Mouse (Mus musculus): ENCODE data around the gene 6030445D17Rik. TPM values are rescaled to one million over a fixed set of nuclear protein-coding genes. Genes with fewer than 3 reads are reported as not detected.

6030445D17Rik gene
- polyA plus RNA-seq, 1 experiment from 2014 or later, result 0.12 TPM

GRCm38 (mm10) chr4:136441354-136442043 lies 20.6 kb upstream of the 6030445D17Rik start:
- Histone ChIP-seq H3K27me3 (no peaks in the 10 kb centered on the region), H3K9ac (no peak overlapping the region), H3K36me3 (no peaks in the 10 kb centered on the region), H3K9me3 (replicated peaks) (no peaks in the 10 kb centered on the region), H3K4me1 (no peaks in the 10 kb centered on the region), H3K4me2 (replicated peaks) (no peak overlapping the region), H3K27ac (no peak overlapping the region), H3K4me3 (no peak overlapping the region)
- ATAC-seq (ENCODE audit: low FRiP score), result no peak
- WGBS, result 59% methylated on average over 15 of the region's 15 CpGs

GRCm38 (mm10) chr4:136444561-136444960 lies 17.5 kb upstream of the 6030445D17Rik start:
- 71% methylated on average over 4 of the region's 4 CpGs for WGBS

GRCm38 (mm10) chr4:136449795-136450194 lies 12.3 kb upstream of the 6030445D17Rik start:
- H3K4me2 ChIP-seq (replicated peaks), result no peak overlapping the region
- H3K36me3 ChIP-seq, result no peaks in the 10 kb centered on the region
- no peaks in the 10 kb centered on the region for H3K9me3 ChIP-seq (replicated peaks)
- ATAC-seq (ENCODE audit: low FRiP score), result no peak
- H3K4me1 ChIP-seq, result peaks cover 7% of the 10 kb centered on the region; the same call in 1 of the 2 replicates
- no peak overlapping the region for H3K9ac ChIP-seq
- H3K27me3 ChIP-seq, result no peaks in the 10 kb centered on the region
- WGBS, result 90% methylated on average over 5 of the region's 5 CpGs
- H3K27ac ChIP-seq, result no peak overlapping the region
- no peak overlapping the region for H3K4me3 ChIP-seq

More at GRCm38 (mm10) chr4:136444561-136444960, 17.5 kb upstream of the 6030445D17Rik start:
- no peak overlapping the region for H3K4me2 ChIP-seq (replicated peaks)
- no peaks in the 10 kb centered on the region for H3K9me3 ChIP-seq (replicated peaks)
- no peaks in the 10 kb centered on the region for H3K36me3 ChIP-seq
- no peaks in the 10 kb centered on the region for H3K27me3 ChIP-seq
- H3K4me3 ChIP-seq, result no peak overlapping the region
- H3K9ac ChIP-seq, result no peak overlapping the region
- no peaks in the 10 kb centered on the region for H3K4me1 ChIP-seq
- no peak for ATAC-seq (ENCODE audit: low FRiP score)
- H3K27ac ChIP-seq, result no peak overlapping the region

- Histone ChIP-seq H3K9ac (no peak overlapping the region), H3K27ac (no peak overlapping the region), H3K9me3 (replicated peaks) (no peaks in the 10 kb centered on the region), H3K27me3 (no peaks in the 10 kb centered on the region), H3K36me3 (no peaks in the 10 kb centered on the region), H3K4me1 (peaks cover 10% of the 10 kb centered on the region; the same call in 1 of the 2 replicates), H3K4me3 (no peak overlapping the region), H3K4me2 (replicated peaks) (no peak overlapping the region)
- ATAC-seq (ENCODE audit: low FRiP score), result no peak
- 83% methylated on average over 4 of the region's 4 CpGs for WGBS
These were observed 11.8 kb upstream of the 6030445D17Rik start for GRCm38 (mm10) chr4:136450271-136450670.

GRCm38 (mm10) chr4:136451564-136451963 lies 10.5 kb upstream of the 6030445D17Rik start:
- H3K9me3 ChIP-seq (replicated peaks), result no peaks in the 10 kb centered on the region
- no peak overlapping the region for H3K4me2 ChIP-seq (replicated peaks)
- WGBS, result 22% methylated on average over 6 of the region's 6 CpGs
- H3K4me3 ChIP-seq, result no peak overlapping the region
- H3K4me1 ChIP-seq, result peaks cover 10% of the 10 kb centered on the region; the same call in 1 of the 2 replicates
- H3K9ac ChIP-seq, result no peak overlapping the region
- peak; percentile 48; the same call in 1 of the 2 replicates for ATAC-seq (ENCODE audit: low FRiP score)
- H3K27me3 ChIP-seq, result no peaks in the 10 kb centered on the region
- no peaks in the 10 kb centered on the region for H3K36me3 ChIP-seq
- no peak overlapping the region for H3K27ac ChIP-seq

- no peak overlapping the region for H3K27ac ChIP-seq
- no peaks in the 10 kb centered on the region for H3K9me3 ChIP-seq (replicated peaks)
- H3K9ac ChIP-seq, result no peak overlapping the region
- ATAC-seq (ENCODE audit: low FRiP score), result no peak
- H3K4me2 ChIP-seq (replicated peaks), result no peak overlapping the region
- 70% methylated on average over 3 of the region's 3 CpGs for WGBS
- H3K4me1 ChIP-seq, result peaks cover 10% of the 10 kb centered on the region; the same call in 1 of the 2 replicates
- no peaks in the 10 kb centered on the region for H3K36me3 ChIP-seq
- H3K4me3 ChIP-seq, result no peak overlapping the region
- no peaks in the 10 kb centered on the region for H3K27me3 ChIP-seq
These were observed 9.8 kb upstream of the 6030445D17Rik start for GRCm38 (mm10) chr4:136452286-136452685.

GRCm38 (mm10) chr4:136452792-136453191 lies 9.3 kb upstream of the 6030445D17Rik start:
- no peak for ATAC-seq (ENCODE audit: low FRiP score)
- H3K27ac ChIP-seq, result no peak overlapping the region
- H3K4me2 ChIP-seq (replicated peaks), result no peak overlapping the region
- H3K36me3 ChIP-seq, result no peaks in the 10 kb centered on the region
- H3K4me1 ChIP-seq, result peaks cover 10% of the 10 kb centered on the region; the same call in 1 of the 2 replicates
- no peaks in the 10 kb centered on the region for H3K27me3 ChIP-seq
- H3K9ac ChIP-seq, result no peak overlapping the region
- H3K4me3 ChIP-seq, result no peak overlapping the region
- 76% methylated on average over 5 of the region's 5 CpGs for WGBS
- no peaks in the 10 kb centered on the region for H3K9me3 ChIP-seq (replicated peaks)

- ATAC-seq (ENCODE audit: low FRiP score), result no peak
- no peak overlapping the region for H3K27ac ChIP-seq
- peaks cover 10% of the 10 kb centered on the region; the same call in 1 of the 2 replicates for H3K4me1 ChIP-seq
- H3K27me3 ChIP-seq, result 0 out of 2 replicates have a peak, but pooled peaks cover 5% of the 10 kb centered on the region
- H3K4me3 ChIP-seq, result no peak overlapping the region
- H3K36me3 ChIP-seq, result no peaks in the 10 kb centered on the region
- H3K9me3 ChIP-seq (replicated peaks), result no peaks in the 10 kb centered on the region
- H3K9ac ChIP-seq, result no peak overlapping the region
- no peak overlapping the region; the same call in 1 of the 2 replicates for H3K4me2 ChIP-seq (replicated peaks)
- 9% methylated on average over 10 of the region's 10 CpGs for WGBS
These were observed 7.2 kb upstream of the 6030445D17Rik start for GRCm38 (mm10) chr4:136454850-136455260.

- H3K27ac ChIP-seq, result no peak overlapping the region
- no peak overlapping the region for H3K9ac ChIP-seq
- H3K36me3 ChIP-seq, result no peaks in the 10 kb centered on the region
- ATAC-seq (ENCODE audit: low FRiP score), result no peak
- H3K27me3 ChIP-seq, result peaks cover 14% of the 10 kb centered on the region
- peaks cover 8% of the 10 kb centered on the region; the same call in 1 of the 2 replicates for H3K4me1 ChIP-seq
- no peak overlapping the region for H3K4me2 ChIP-seq (replicated peaks)
- H3K4me3 ChIP-seq, result no peak overlapping the region
- 91% methylated on average over 6 of the region's 6 CpGs for WGBS
- no peaks in the 10 kb centered on the region for H3K9me3 ChIP-seq (replicated peaks)
These were observed 5.4 kb upstream of the 6030445D17Rik start for GRCm38 (mm10) chr4:136456516-136457218.

GRCm38 (mm10) chr4:136458276-136458675 lies 3.8 kb upstream of the 6030445D17Rik start:
- Histone ChIP-seq H3K27ac (no peak overlapping the region), H3K9me3 (replicated peaks) (no peaks in the 10 kb centered on the region), H3K4me3 (no peak overlapping the region), H3K9ac (no peak overlapping the region), H3K4me2 (replicated peaks) (no peak overlapping the region), H3K36me3 (no peaks in the 10 kb centered on the region), H3K27me3 (peaks cover 24% of the 10 kb centered on the region), H3K4me1 (peaks cover 16% of the 10 kb centered on the region)
- no peak for ATAC-seq (ENCODE audit: low FRiP score)
- WGBS, result 86% methylated on average over 7 of the region's 7 CpGs

- Histone ChIP-seq H3K9me3 (replicated peaks) (no peaks in the 10 kb centered on the region), H3K27ac (no peak overlapping the region), H3K9ac (no peak overlapping the region), H3K36me3 (no peaks in the 10 kb centered on the region), H3K27me3 (peaks cover 33% of the 10 kb centered on the region), H3K4me1 (peaks cover 18% of the 10 kb centered on the region), H3K4me3 (no peak overlapping the region), H3K4me2 (replicated peaks) (no peak overlapping the region)
- WGBS, result 83% methylated on average over 12 of the region's 12 CpGs
- no peak for ATAC-seq (ENCODE audit: low FRiP score)
These were observed 2.8 kb upstream of the 6030445D17Rik start for GRCm38 (mm10) chr4:136459210-136459609.

GRCm38 (mm10) chr4:136461206-136461605 lies 844 bp upstream of the 6030445D17Rik start:
- 31% methylated on average over 4 of the region's 4 CpGs for WGBS
- Histone ChIP-seq H3K9me3 (replicated peaks) (no peaks in the 10 kb centered on the region), H3K27ac (no peak overlapping the region), H3K36me3 (no peaks in the 10 kb centered on the region), H3K4me1 (peaks cover 19% of the 10 kb centered on the region), H3K9ac (no peak overlapping the region), H3K27me3 (peaks cover 49% of the 10 kb centered on the region), H3K4me3 (no peak overlapping the region), H3K4me2 (replicated peaks) (no peak overlapping the region)
- no peak for ATAC-seq (ENCODE audit: low FRiP score)
